Mouse (Mus musculus) MEL (cell line): Measurements from ENCODE around the gene Pnma3.

Source experiments
- CHD2 ChIP-seq: IDR thresholded peaks from 2 replicates; pipeline ENCODE4 v1.6.1; 2011; ENCODE audit warnings: low read length, improper control_type of control experiment
- CTCF ChIP-seq, 3 experiments: IDR thresholded peaks in 2 of 3; conservative IDR thresholded peaks in 1 of 3; 2 replicates each; pipeline ENCODE4 v1.5.1; 2011 to 2012; ENCODE audit warnings: low read length in 3 of 3, low read depth in 2 of 3, mild to moderate bottlenecking in 2 of 3, improper control_type of control experiment in 1 of 3, inconsistent platforms in 1 of 3, mixed read lengths in 1 of 3, moderate library complexity in 1 of 3; ENCODE audit not compliant: control insufficient read depth in 1 of 3, insufficient read depth in 1 of 3, poor library complexity in 1 of 3, severe bottlenecking in 1 of 3
- HCFC1 ChIP-seq: IDR thresholded peaks from 2 replicates; pipeline ENCODE4 v1.6.1; 2012; ENCODE audit warnings: low read depth, mild to moderate bottlenecking, inconsistent platforms, low read length, improper control_type of control experiment, moderate library complexity
- MYB ChIP-seq: IDR thresholded peaks from 2 replicates; pipeline ENCODE4 v1.6.1; 2011; ENCODE audit warnings: mild to moderate bottlenecking, low read depth, low read length, improper control_type of control experiment
- RAD21 ChIP-seq: IDR thresholded peaks from 2 replicates; pipeline ENCODE4 v1.6.1; 2011; ENCODE audit warnings: mild to moderate bottlenecking, low read depth, low read length, improper control_type of control experiment

- no peak for TF ChIP-seq RAD21
- TF ChIP-seq CTCF (IDR thresholded peaks at IDR 0.05 in 2 of 3, conservative IDR thresholded peaks at IDR 0.05 in 1 of 3; ENCODE audit: control insufficient read depth in 1 of 3, insufficient read depth in 1 of 3, low read depth in 2 of 3, low read length in 3 of 3, poor library complexity in 1 of 3, severe bottlenecking in 1 of 3): no peak
- no peak for TF ChIP-seq MYB
- no peak for TF ChIP-seq CHD2
- TF ChIP-seq HCFC1: no peak
These were observed at the start of gene Pnma3 for GRCm38 (mm10) chrX:73064415-73064793.
